Mouse (Mus musculus) midbrain, embryonic 12.5 days (tissue): ENCODE results near the gene S1pr5. TPM values are rescaled to one million over a fixed set of nuclear protein-coding genes. Genes with fewer than 3 reads are reported as not detected.

Experiments used
- ATAC-seq: fragments of 200-750 bp; cut with Nextera tagmentation; 2 replicates; pipeline ENCODE4 v1.8.0; 2017; ENCODE audit warnings: low read depth, moderate TSS enrichment, moderate library complexity; ENCODE audit not compliant: low FRiP score
- H3K27ac ChIP-seq: fragments of 300-500 bp; sonication (generic); replicated peaks from 2 replicates; pipeline ENCODE4 v1.5.1; 2016; ENCODE audit warnings: mild to moderate bottlenecking
- H3K27me3 ChIP-seq: fragments of 300-500 bp; sonication (generic); 2 replicates; pipeline ENCODE4 v1.6.1; 2016; ENCODE audit warnings: mild to moderate bottlenecking
- H3K36me3 ChIP-seq: fragments of 300-500 bp; sonication (generic); 2 replicates; pipeline ENCODE4 v1.6.1; 2016
- H3K4me1 ChIP-seq: fragments of 300-500 bp; sonication (generic); 2 replicates; pipeline ENCODE4 v1.6.1; 2016
- H3K4me2 ChIP-seq: fragments of 300-500 bp; sonication (generic); replicated peaks from 2 replicates; pipeline ENCODE4 v1.6.1; 2016; ENCODE audit warnings: mild to moderate bottlenecking, moderate library complexity
- H3K4me3 ChIP-seq: fragments of 300-500 bp; sonication (generic); 2 replicates; pipeline ENCODE4 v1.5.1; 2016; ENCODE audit warnings: mild to moderate bottlenecking
- H3K9ac ChIP-seq: fragments of 300-500 bp; sonication (generic); replicated peaks from 2 replicates; pipeline ENCODE4 v1.6.1; 2016; ENCODE audit warnings: mild to moderate bottlenecking, moderate library complexity
- H3K9me3 ChIP-seq: fragments of 300-500 bp; sonication (generic); 2 replicates; pipeline ENCODE4 v1.6.1; 2016; ENCODE audit warnings: mild to moderate bottlenecking
- WGBS: fragments of 180-500 bp; shearing (Covaris S2); methylation state at CpG from one replicate; pipeline ENCODE4 v1.1.7; 2016; 5-methylcytosine and 5-hydroxymethylcytosine counted together
- polyA plus RNA-seq: library from polyadenylated mRNA; unstranded; fragments of >200 nt; fragmentation: Nextera tagmentation; extraction: Ambion mirVana; gene quantifications from 2 replicates; pipeline ENCODE4 v1.2.1, GENCODE M21; 2016

S1pr5 gene
- polyA plus RNA-seq, 1 experiment from 2014 or later = 0.38 TPM

- no peak overlapping the region for H3K4me3 ChIP-seq
- H3K9ac ChIP-seq = no peak overlapping the region
- no peak overlapping the region for H3K27ac ChIP-seq
- H3K9me3 ChIP-seq = no peaks in the 10 kb centered on the region
- H3K4me1 ChIP-seq = peaks cover 32% of the 10 kb centered on the region
- 79% methylated on average over 4 of the region's 4 CpGs for WGBS
- H3K36me3 ChIP-seq = no peaks in the 10 kb centered on the region
- no peak overlapping the region for H3K4me2 ChIP-seq
- ATAC-seq = no peak
- H3K27me3 ChIP-seq = peaks cover 8% of the 10 kb centered on the region; the same call in 1 of the 2 replicates
Observed at GRCm38 (mm10) chr9:21194787-21195493, 53.3 kb downstream of the S1pr5 start.

GRCm38 (mm10) chr9:21193786-21194185, 54.5 kb downstream of the S1pr5 start:
- H3K4me2 ChIP-seq = no peak overlapping the region
- H3K27me3 ChIP-seq = peaks cover 8% of the 10 kb centered on the region; the same call in 1 of the 2 replicates
- H3K4me3 ChIP-seq = no peak overlapping the region
- no peak overlapping the region for H3K27ac ChIP-seq
- no peaks in the 10 kb centered on the region for H3K36me3 ChIP-seq
- no peak overlapping the region for H3K9ac ChIP-seq
- no peaks in the 10 kb centered on the region for H3K9me3 ChIP-seq
- WGBS = 86% methylated on average over 3 of the region's 3 CpGs
- peaks cover 30% of the 10 kb centered on the region for H3K4me1 ChIP-seq
- no peak for ATAC-seq

Other genes starting within 250 kb of the S1pr5 start
- gene Mrpl4, start 245.7 kb downstream of the S1pr5 start, polyA plus RNA-seq = 101 and 109 TPM in 2 replicates
- 3.5 and 5.0 TPM in 2 replicates for gene Icam1, start 232.5 kb downstream of the S1pr5 start, polyA plus RNA-seq
- gene Icam4, start 219.1 kb downstream of the S1pr5 start, polyA plus RNA-seq = 1.1 and 1.3 TPM in 2 replicates
- gene Icam5, start 216.4 kb downstream of the S1pr5 start, polyA plus RNA-seq = 0.08 TPM in 1 of 2 replicates, not detected in the other
- 0.98 and 3.1 TPM in 2 replicates for gene Zglp1, start 181.3 kb downstream of the S1pr5 start, polyA plus RNA-seq
- 0.89 and 1.6 TPM in 2 replicates for gene Gm49373, start 175.3 kb downstream of the S1pr5 start, polyA plus RNA-seq
- gene Fdx1l, start 174.8 kb downstream of the S1pr5 start, polyA plus RNA-seq = 38.0 and 40.7 TPM in 2 replicates
- 2.3 and 2.9 TPM in 2 replicates for gene Gm38431, start 156.4 kb downstream of the S1pr5 start, polyA plus RNA-seq
- gene Raver1, start 156.4 kb downstream of the S1pr5 start, polyA plus RNA-seq = 66.7 and 69.8 TPM in 2 replicates
- gene Tyk2, start 117.2 kb downstream of the S1pr5 start, polyA plus RNA-seq = 12.8 and 14.1 TPM in 2 replicates
- gene Cdc37, start 98.5 kb downstream of the S1pr5 start, polyA plus RNA-seq = 278 and 283 TPM in 2 replicates
- 11.3 and 11.5 TPM in 2 replicates for gene Pde4a, start 82.7 kb downstream of the S1pr5 start, polyA plus RNA-seq
- gene Keap1, start 9.1 kb downstream of the S1pr5 start, polyA plus RNA-seq = 52.3 and 52.6 TPM in 2 replicates
- 50.3 and 52.3 TPM in 2 replicates for gene Atg4d, start 16.9 kb upstream of the S1pr5 start, polyA plus RNA-seq
- 18.4 and 21.1 TPM in 2 replicates for gene Kri1, start 39.5 kb upstream of the S1pr5 start, polyA plus RNA-seq
- 63.6 and 72.1 TPM in 2 replicates for gene Cdkn2d, start 43.0 kb upstream of the S1pr5 start, polyA plus RNA-seq
- gene Ap1m2, start 63.9 kb upstream of the S1pr5 start, polyA plus RNA-seq = 0.39 and 0.78 TPM in 2 replicates
- gene Slc44a2, start 72.3 kb upstream of the S1pr5 start, polyA plus RNA-seq = 71.3 and 74.1 TPM in 2 replicates
- 314 and 322 TPM in 2 replicates for gene Ilf3, start 119.4 kb upstream of the S1pr5 start, polyA plus RNA-seq
- gene Qtrt1, start 163.4 kb upstream of the S1pr5 start, polyA plus RNA-seq = 45.3 and 50.7 TPM in 2 replicates
- gene Dnm2, start 176.5 kb upstream of the S1pr5 start, polyA plus RNA-seq = 76.6 and 76.7 TPM in 2 replicates